Mouse (Mus musculus) hindbrain, embryonic 13.5 days (tissue): ENCODE data around the gene Ctxn1. TPM values are rescaled to one million over a fixed set of nuclear protein-coding genes. Genes with fewer than 3 reads are reported as not detected.
A peak's percentile ranks its signal among the peaks of the same experiment; 100 is the strongest.

Experiments
- ATAC-seq: fragments of 200-750 bp; cut with Nextera tagmentation; 2 replicates; pipeline ENCODE4 v1.8.0; 2017; ENCODE audit warnings: moderate TSS enrichment; ENCODE audit not compliant: low FRiP score
- H3K27ac ChIP-seq: fragments of 300-500 bp; sonication (generic); 2 replicates; pipeline ENCODE4 v1.5.1; 2015; ENCODE audit warnings: inconsistent platforms, mild to moderate bottlenecking, moderate library complexity
- H3K27me3 ChIP-seq: fragments of 300-500 bp; sonication (generic); 2 replicates; pipeline ENCODE4 v1.6.1; 2015; ENCODE audit warnings: mild to moderate bottlenecking, inconsistent platforms
- H3K36me3 ChIP-seq: fragments of 300-500 bp; sonication (generic); 2 replicates; pipeline ENCODE4 v1.6.1; 2015; ENCODE audit warnings: mild to moderate bottlenecking, inconsistent platforms
- H3K4me1 ChIP-seq: fragments of 300-500 bp; sonication (generic); replicated peaks from 2 replicates; pipeline ENCODE4 v1.6.1; 2015; ENCODE audit warnings: inconsistent platforms
- H3K4me2 ChIP-seq: fragments of 300-500 bp; sonication (generic); 2 replicates; pipeline ENCODE4 v1.6.1; 2015; ENCODE audit warnings: inconsistent platforms, mild to moderate bottlenecking, moderate library complexity
- H3K4me3 ChIP-seq: fragments of 300-500 bp; sonication (generic); 2 replicates; pipeline ENCODE4 v1.5.1; 2015; ENCODE audit warnings: mild to moderate bottlenecking, inconsistent platforms
- H3K9ac ChIP-seq: fragments of 300-500 bp; sonication (generic); 2 replicates; pipeline ENCODE4 v1.6.1; 2015; ENCODE audit warnings: mild to moderate bottlenecking, inconsistent platforms
- H3K9me3 ChIP-seq: fragments of 300-500 bp; sonication (generic); 2 replicates; pipeline ENCODE4 v1.6.1; 2016; ENCODE audit warnings: inconsistent platforms
- WGBS: fragments of 180-500 bp; shearing (Covaris S2); methylation state at CpG from one replicate; pipeline ENCODE4 v1.1.7; 2015; 5-methylcytosine and 5-hydroxymethylcytosine counted together
- polyA plus RNA-seq: library from polyadenylated mRNA; unstranded; fragments of >200 nt; fragmentation: Nextera tagmentation; extraction: Ambion mirVana; gene quantifications from 2 replicates; pipeline ENCODE4 v1.2.1, GENCODE M21; 2015

Gene Ctxn1
- polyA plus RNA-seq, 1 experiment from 2014 or later, result 287 TPM

DNA sequence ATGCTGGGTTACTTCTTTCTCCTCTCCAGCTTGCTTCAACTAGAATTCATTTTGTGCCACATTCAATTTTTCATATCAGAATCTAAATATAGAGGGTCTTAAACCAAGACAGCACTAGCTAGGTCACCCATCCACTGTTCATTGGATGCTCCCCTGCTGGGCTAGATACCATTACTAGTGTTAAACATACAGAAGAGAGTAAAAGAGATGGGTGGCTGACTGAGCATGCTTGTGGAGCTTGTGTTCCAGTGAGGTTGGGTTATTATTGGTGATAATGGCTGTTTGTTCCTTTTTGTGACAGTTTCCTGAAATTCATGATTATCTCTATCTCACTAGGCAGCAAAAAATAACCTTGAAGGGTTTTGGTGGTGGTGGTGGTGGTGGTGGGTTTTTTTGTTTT lies 37.0 kb downstream of the Ctxn1 start:
- Histone ChIP-seq H3K4me1 (peaks cover 13% of the 10 kb centered on the region), H3K4me3 (no peak overlapping the region), H3K36me3 (no peaks in the 10 kb centered on the region), H3K27me3 (peaks cover 32% of the 10 kb centered on the region), H3K9me3 (no peaks in the 10 kb centered on the region), H3K9ac (no peak overlapping the region), H3K27ac (no peak overlapping the region), H3K4me2 (no peak overlapping the region)
- no peak for ATAC-seq

GRCm38 (mm10) chr8:4219617-4220016 lies 39.5 kb downstream of the Ctxn1 start:
- Histone ChIP-seq H3K4me2 (no peak overlapping the region), H3K27ac (no peak overlapping the region), H3K4me1 (peaks cover 24% of the 10 kb centered on the region), H3K9ac (no peak overlapping the region), H3K36me3 (peaks cover 6% of the 10 kb centered on the region), H3K4me3 (no peak overlapping the region), H3K27me3 (peaks cover 9% of the 10 kb centered on the region; the same call in 1 of the 2 replicates), H3K9me3 (no peaks in the 10 kb centered on the region)
- no peak for ATAC-seq
- 96% methylated on average over 3 of the region's 3 CpGs for WGBS

DNA sequence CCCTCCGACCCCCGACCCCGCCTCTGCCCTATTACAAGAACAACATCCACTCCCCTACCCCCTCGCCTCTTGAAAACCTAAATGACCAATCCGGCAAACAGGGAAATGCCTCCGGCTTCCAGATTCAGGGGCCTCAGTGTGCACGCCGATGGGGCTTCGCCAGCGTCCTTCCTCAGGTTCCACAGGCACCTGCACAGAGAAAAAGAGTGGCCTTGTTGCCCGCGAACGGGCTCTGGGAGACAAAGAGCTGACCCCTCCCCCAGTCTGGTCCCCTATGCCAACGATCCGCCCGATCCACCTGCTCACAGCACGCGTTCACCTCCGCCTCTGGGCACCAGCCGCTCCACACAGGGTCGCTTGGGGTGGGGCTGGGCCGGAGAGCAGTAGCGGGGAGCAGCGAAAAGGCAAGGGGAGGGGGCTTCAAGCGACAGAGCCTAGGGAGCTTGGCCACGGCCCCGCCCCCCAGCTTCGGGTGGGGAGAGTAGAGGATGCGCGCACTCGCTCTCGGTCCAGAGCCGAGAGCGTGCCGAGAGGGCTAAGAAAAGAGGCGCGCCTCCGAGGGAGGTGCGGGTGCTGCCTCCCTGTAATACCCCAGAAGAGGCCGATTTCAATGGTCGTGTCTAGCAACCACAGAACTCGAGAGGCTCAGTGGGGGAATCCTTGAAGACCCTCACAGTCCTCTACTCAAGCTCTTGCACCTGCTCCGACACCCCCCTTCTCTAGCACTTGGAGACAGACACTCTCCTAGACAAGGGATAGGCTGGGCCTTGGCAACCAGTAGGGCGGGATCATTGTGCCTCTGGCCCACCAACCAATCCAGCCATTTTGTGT lies 42.1 kb downstream of the Ctxn1 start, which contains the start of gene Prr36:
Gene Prr36 (minus strand): TSS at position 669 of the 831 bp plus-strand sequence.
- no peaks in the 10 kb centered on the region for H3K9me3 ChIP-seq
- H3K4me3 ChIP-seq, result peak within 1 kb of the TSS; percentile 68
- WGBS, result 1% methylated on average over 44 of the region's 44 CpGs
- H3K4me2 ChIP-seq, result peak within 1 kb of the TSS; percentile 87
- H3K27me3 ChIP-seq, result 0 out of 2 replicates have a peak, but pooled peaks cover 4% of the 10 kb centered on the region
- peak within 1 kb of the TSS; percentile 93 for H3K9ac ChIP-seq
- H3K36me3 ChIP-seq, result peaks cover 10% of the 10 kb centered on the region
- ATAC-seq, result peak; percentile 93
- peak within 1 kb of the TSS; percentile 97 for H3K27ac ChIP-seq
- H3K4me1 ChIP-seq, result peaks cover 45% of the 10 kb centered on the region

DNA sequence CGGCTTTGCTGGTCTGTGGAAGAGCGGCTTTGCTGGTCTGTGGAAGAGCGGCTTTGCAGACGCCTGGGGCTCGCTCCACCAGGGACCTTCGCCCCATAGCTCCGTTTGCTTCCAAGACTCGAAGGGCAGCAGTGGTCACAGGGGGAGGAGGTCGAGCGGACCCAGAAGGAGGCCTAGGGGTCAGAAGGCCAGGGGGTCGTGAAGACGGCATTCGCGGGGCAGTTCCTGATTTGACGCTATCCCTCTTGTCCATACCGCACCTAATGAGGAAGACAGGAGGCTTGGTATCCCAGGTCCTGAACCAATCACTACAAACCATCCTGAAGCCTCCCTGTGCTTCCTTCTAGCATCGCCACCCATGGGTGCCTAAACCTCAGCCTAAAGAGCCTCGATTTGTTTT lies 42.8 kb downstream of the Ctxn1 start:
- Histone ChIP-seq H3K27me3 (0 out of 2 replicates have a peak, but pooled peaks cover 2% of the 10 kb centered on the region), H3K4me1 (peaks cover 50% of the 10 kb centered on the region), H3K27ac (peak overlapping the region; percentile 97), H3K4me3 (peak overlapping the region; percentile 68), H3K4me2 (peak overlapping the region; percentile 87), H3K36me3 (peaks cover 12% of the 10 kb centered on the region), H3K9me3 (no peaks in the 10 kb centered on the region), H3K9ac (peak overlapping the region; percentile 93)
- 2% methylated on average over 18 of the region's 18 CpGs for WGBS
- ATAC-seq, result peak; percentile 4; the same call in 1 of the 2 replicates

DNA sequence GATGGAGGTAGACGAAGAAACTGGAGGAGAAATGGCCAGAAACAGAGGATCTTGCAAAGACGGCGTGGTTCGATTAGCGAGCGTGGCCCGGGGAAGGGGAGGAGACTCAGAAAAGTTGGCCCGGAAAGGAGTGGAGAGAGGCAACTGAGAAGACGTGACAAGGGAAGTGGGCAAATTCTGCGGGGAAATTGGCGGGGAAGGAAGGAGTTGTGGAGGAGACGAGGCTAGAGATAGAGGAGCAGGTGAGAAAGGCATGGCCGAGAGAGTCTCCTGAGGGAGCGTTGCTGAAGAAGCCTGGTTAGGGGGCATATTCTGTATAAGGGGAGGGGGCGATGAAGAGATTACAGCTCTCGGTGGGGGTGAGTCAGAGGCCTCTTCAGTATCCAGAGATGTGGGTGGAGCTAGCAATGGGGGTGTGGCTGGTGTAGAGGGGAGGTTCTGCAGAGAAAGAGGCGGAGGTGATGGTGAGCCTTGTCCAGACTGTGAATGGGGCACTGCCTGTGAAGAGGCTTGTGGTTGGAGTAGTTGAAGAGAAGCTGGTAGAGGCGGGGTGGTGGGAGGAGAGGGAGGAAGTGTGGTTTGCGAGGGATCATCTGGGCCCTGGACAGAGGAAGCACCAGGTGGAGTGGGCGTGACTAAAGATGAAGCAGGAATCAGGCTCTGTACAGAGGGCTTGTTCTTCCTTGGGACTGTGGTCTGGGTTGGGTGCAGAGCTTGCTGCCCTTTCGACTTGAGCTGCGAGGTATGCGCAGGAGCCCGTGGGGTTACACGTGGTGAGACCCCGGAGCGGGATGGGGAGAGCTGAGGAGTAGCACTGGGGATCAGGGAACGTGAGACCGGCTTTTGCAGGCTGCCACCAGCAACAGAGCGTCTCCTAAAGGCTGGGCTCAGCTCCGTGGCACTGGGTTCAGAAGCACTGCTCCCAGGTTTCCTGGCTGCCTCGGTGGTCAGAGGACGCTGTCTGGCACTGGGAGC lies 44.8 kb downstream of the Ctxn1 start:
- Histone ChIP-seq H3K4me1 (peaks cover 59% of the 10 kb centered on the region), H3K27ac (peak overlapping the region; percentile 63; the same call in 1 of the 2 replicates), H3K9ac (peak overlapping the region; percentile 93), H3K27me3 (no peaks in the 10 kb centered on the region), H3K4me3 (peak overlapping the region; percentile 50), H3K36me3 (peaks cover 31% of the 10 kb centered on the region), H3K4me2 (peak overlapping the region; percentile 87), H3K9me3 (no peaks in the 10 kb centered on the region)
- 10% methylated on average over 33 of the region's 33 CpGs for WGBS
- ATAC-seq, result no peak

DNA sequence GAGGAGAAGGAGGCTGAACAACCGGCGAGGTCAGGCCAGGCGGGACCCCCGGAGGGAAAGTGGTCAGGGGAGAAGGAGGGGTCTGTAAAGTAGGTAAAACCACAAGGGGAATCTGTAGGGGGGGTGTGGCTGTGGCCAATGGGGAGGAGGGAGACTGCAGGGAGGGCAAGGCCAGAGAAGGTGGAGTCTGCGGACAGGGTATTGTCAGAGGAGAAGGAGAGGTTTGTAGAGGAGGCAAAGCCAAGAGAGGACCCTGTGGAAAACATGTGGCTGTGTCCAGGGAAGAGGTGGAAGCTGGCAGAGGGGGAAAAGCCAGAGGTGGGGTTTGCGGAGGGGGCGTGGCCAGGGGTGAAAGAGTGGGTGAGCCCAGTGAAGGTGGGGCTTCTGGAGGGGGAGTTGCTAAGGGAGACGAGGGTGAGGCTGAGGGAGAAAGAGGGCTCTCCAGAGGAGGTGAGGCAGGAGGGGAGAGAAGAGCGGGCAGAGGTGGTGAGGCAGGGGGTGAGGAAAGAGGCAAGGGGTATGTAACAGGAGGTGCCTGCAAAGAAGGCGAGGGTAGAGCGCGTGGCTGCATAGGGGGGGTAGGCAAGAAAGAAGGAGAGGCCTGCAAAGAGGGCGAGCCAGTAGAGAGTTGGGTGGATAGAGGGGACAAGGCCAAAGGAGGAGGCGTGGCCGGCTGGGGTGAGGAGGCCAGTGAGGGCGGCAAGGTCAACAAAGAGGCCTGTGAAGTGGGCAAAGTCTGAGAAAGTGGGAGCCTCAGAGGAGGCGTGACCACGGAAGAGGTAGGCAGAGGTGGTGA lies 45.7 kb downstream of the Ctxn1 start:
- Histone ChIP-seq H3K9me3 (no peaks in the 10 kb centered on the region), H3K36me3 (peaks cover 40% of the 10 kb centered on the region), H3K27me3 (no peaks in the 10 kb centered on the region), H3K4me1 (peaks cover 62% of the 10 kb centered on the region), H3K4me3 (peak overlapping the region; percentile 50), H3K27ac (peak overlapping the region; percentile 63), H3K9ac (peak overlapping the region; percentile 93), H3K4me2 (peak overlapping the region; percentile 87)
- WGBS, result 4% methylated on average over 18 of the region's 18 CpGs
- peak; percentile 5 for ATAC-seq

DNA sequence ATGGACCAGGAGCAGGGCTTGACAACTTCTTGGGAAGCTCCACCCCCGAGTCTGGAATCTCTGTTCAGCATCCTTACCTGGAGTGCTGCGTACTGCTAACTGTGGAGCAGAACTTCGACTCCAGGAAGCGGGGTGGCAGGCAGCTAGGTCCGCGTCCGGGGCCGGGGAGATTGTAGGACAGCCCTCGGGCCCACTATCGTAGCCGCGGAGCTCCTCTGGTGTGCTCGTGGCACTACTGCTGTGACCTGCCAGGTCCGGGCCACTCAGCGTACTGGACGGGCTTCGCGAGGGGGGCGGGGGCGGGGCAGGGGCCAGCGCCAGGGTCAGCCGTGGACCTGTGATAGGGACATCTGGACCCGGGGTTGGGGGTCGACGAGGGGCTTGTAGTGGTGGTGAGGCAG lies 46.3 kb downstream of the Ctxn1 start:
- H3K4me3 ChIP-seq, result peak overlapping the region; percentile 50
- no peaks in the 10 kb centered on the region for H3K9me3 ChIP-seq
- H3K4me2 ChIP-seq, result peak overlapping the region; percentile 87
- peak overlapping the region; percentile 63 for H3K27ac ChIP-seq
- H3K36me3 ChIP-seq, result peaks cover 45% of the 10 kb centered on the region
- 2% methylated on average over 25 of the region's 25 CpGs for WGBS
- H3K4me1 ChIP-seq, result peaks cover 64% of the 10 kb centered on the region
- H3K27me3 ChIP-seq, result no peaks in the 10 kb centered on the region
- no peak for ATAC-seq
- peak overlapping the region; percentile 93 for H3K9ac ChIP-seq

- Histone ChIP-seq H3K36me3 (peaks cover 61% of the 10 kb centered on the region), H3K27ac (no peak overlapping the region), H3K4me1 (peaks cover 73% of the 10 kb centered on the region), H3K9ac (no peak overlapping the region), H3K4me3 (no peak overlapping the region), H3K9me3 (no peaks in the 10 kb centered on the region), H3K4me2 (no peak overlapping the region), H3K27me3 (peaks cover 12% of the 10 kb centered on the region)
- ATAC-seq, result no peak
- WGBS, result 72% methylated on average over 6 of the region's 6 CpGs
These were observed 48.0 kb downstream of the Ctxn1 start for GRCm38 (mm10) chr8:4211097-4211496.

Other genes with a start within 250 kb of the Ctxn1 start
- not detected in 2 replicates for gene Cd209f, start 153.4 kb downstream of the Ctxn1 start, polyA plus RNA-seq
- gene Cd209g, start 125.2 kb downstream of the Ctxn1 start, polyA plus RNA-seq, result not detected in 2 replicates
- gene Evi5l, start 92.7 kb downstream of the Ctxn1 start, polyA plus RNA-seq, result 93.5 and 93.7 TPM in 2 replicates
- 40.2 and 47.7 TPM in 2 replicates for gene Prr36, start 41.8 kb downstream of the Ctxn1 start, polyA plus RNA-seq
- not detected in 2 replicates for gene Lrrc8e, start 32.4 kb downstream of the Ctxn1 start, polyA plus RNA-seq
- 28.5 and 30.8 TPM in 2 replicates for gene Map2k7, start 20.5 kb downstream of the Ctxn1 start, polyA plus RNA-seq
- 1.00 and 1.7 TPM in 2 replicates for gene Gm49320, start 20.4 kb downstream of the Ctxn1 start, polyA plus RNA-seq
- gene Tgfbr3l, start 11.1 kb downstream of the Ctxn1 start, polyA plus RNA-seq, result 5.0 and 5.2 TPM in 2 replicates
- 62.1 and 65.2 TPM in 2 replicates for gene Snapc2, start 6.2 kb downstream of the Ctxn1 start, polyA plus RNA-seq
- 41.5 and 42.6 TPM in 2 replicates for gene Timm44, start 16.6 kb upstream of the Ctxn1 start, polyA plus RNA-seq
- 22.3 and 24.9 TPM in 2 replicates for gene Ccl25, start 65.9 kb upstream of the Ctxn1 start, polyA plus RNA-seq
- 121 and 127 TPM in 2 replicates for gene Elavl1, start 66.1 kb upstream of the Ctxn1 start, polyA plus RNA-seq
- 40.5 and 40.6 TPM in 2 replicates for gene Cers4, start 233.8 kb upstream of the Ctxn1 start, polyA plus RNA-seq